Mouse (Mus musculus): ENCODE data around the gene Mgll.

The Mgll gene

DNA sequence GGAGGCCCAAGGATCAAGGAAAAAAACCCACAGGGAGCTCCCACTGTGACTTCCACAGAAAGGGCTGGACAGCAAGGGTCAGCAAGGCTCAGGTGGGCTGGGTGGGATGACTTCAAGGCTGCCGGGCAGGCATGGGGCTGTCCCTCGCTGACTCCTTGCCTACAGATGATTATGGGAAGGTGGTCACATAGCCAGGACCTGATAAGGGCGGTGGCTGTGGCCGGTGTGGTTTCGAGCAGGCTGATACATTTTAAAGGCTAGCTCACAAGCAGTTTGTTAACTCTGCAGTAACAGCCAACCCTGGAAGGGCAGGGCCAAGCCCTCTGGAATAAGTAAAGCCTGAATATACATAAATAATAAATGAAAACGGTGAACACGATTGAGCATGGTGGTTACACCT lies 78.8 kb downstream of the Mgll start:
- DNase-seq (ENCODE audit: low spot score) = no peak

- no peak for DNase-seq (ENCODE audit: low spot score)
These were observed 79.9 kb downstream of the Mgll start for GRCm38 (mm10) chr6:88803957-88804695.

- DNase-seq (ENCODE audit: low spot score) = no peak
These were observed 80.9 kb downstream of the Mgll start for GRCm38 (mm10) chr6:88804966-88805577.

DNA sequence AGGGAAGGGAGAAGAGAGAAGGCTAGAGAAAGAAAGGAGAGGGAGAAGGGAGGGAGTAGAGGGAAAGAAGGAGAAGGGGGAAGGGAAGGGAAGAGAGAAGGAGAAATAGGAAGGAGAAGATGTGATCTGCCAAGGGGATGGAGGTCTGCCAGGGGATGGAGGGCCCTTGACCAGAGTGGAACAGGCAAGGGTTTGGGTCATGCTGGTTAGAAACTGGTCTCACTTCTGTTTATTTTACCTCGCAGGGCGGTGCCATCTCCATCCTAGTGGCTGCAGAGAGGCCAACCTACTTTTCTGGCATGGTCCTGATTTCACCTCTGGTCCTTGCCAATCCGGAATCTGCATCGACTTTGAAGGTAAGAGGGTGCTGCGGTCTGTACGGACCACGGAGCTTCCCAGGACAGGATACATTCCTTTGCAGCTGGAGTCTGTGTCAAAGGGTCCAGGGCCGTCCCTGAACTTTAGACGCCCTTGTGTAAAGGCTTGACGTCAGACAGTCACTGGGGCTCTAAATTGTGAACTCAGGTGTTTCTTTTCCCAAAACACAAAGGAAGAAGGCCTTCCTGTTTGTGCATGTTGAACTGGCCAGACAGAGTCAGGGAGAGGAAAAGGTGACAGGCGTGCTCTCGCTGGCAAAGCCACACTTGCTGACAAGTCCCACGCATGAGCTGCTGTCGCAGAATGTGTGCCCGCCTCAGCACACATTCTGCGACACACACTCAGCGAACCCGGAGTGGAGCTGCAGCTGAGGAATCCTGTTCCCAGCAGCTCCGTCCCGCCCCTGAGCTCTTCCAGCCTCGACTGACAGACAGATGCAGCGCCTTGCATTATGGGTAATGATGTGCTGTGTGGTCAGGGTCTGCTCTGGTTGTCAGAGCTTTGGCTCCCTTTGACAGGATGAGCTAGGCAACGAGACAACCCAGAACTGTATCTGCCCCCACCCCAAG lies 85.2 kb downstream of the Mgll start:
- no peak for DNase-seq (ENCODE audit: low spot score)

GRCm38 (mm10) chr6:88810291-88810690 lies 86.1 kb downstream of the Mgll start:
- DNase-seq (ENCODE audit: low spot score) = no peak

GRCm38 (mm10) chr6:88811396-88811795 lies 87.2 kb downstream of the Mgll start:
- DNase-seq (ENCODE audit: low spot score) = no peak

DNA sequence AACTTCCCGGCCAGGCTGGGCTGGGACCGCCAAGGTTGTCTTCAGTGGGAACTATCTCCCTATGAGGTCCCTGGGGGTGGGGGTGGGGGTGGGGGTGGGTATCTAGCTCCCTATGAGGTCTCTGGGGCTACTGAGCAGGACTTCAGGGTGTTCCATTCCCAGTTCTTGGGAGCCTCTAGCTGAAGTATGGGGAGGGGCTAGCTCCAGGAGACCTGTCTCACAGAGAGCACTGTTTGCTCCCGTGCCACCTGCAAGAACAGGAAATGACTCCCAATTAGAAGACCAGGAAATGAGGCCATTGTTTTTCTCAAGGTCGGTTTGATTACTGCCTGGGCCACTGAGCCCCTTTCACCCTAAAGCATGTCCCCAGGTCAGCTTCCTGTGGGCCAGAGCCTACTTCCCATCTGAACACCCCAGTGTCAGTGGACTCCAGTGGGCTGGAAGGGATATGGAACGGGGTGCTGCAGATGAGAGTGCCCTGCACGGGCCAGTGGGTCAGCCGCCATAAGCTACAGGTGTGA lies 87.7 kb downstream of the Mgll start:
- no peak for DNase-seq (ENCODE audit: low spot score)

DNA sequence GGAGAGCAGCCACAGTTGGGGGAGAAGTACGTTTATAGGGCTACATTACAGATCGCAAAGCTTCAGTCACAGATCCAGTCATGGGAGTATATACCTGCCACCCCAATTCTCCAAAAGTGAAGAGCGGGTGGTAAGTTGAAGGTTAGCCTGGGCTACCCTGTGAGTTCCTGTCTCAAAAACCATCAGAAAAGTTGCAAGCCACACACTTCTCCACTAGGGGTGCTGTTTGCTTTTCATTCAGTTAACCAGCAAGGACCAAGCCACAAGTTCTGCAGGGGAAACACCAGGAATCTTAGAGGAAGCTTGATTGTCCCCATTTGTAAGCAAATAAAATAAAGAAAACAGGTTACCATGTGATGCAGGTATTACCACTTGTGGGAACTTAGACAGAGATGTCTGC lies 88.7 kb downstream of the Mgll start:
- DNase-seq (ENCODE audit: low spot score) = no peak

GRCm38 (mm10) chr6:88813832-88814231 lies 89.6 kb downstream of the Mgll start:
- no peak for DNase-seq (ENCODE audit: low spot score)

- DNase-seq (ENCODE audit: low spot score) = no peak
These were observed 90.8 kb downstream of the Mgll start for GRCm38 (mm10) chr6:88815036-88815435.

DNA sequence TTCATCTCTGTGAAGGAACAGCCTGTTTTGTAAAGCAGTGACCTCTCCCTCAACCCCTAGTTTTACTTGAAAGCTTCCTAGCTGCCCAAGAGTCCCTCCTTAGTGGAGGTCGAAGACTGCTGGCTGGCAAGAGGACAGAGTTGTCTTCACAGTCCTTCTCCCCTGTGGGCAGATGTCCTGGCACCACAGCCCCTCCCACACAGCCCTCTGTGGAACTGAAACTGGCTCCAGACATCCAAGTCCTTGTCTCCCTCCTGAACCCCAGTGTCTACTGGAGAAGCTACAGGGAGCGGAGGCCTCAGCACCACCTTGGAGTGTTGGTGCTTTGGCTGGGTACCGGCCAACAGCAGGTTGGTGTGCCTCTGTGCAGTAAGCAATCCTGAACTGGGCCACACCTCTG lies 91.3 kb downstream of the Mgll start:
- DNase-seq (ENCODE audit: low spot score) = no peak

DNA sequence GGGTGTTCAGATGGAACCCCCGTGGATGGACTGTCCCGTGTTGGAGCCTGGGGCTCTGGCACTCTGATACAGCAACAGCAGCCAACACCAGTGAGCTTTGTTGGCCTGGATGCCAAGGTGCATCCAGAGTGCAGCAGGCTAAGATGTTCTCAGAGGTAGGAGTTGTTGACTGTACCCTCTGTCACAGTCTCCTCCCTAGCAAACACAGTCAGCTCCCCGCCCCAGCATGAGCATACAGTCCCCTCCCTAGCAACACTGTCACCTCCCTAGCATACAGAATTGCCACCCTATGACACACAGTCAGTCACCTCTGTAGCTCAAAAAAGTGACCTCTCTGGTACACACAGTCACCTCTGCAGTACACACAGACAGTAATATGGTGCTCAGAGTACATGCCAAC lies 92.7 kb downstream of the Mgll start:
- no peak for DNase-seq (ENCODE audit: low spot score)

- no peak for DNase-seq (ENCODE audit: low spot score)
These were observed 96.6 kb downstream of the Mgll start for GRCm38 (mm10) chr6:88820853-88821252.

GRCm38 (mm10) chr6:88821294-88821693 lies 97.1 kb downstream of the Mgll start:
- DNase-seq (ENCODE audit: low spot score) = no peak

DNA sequence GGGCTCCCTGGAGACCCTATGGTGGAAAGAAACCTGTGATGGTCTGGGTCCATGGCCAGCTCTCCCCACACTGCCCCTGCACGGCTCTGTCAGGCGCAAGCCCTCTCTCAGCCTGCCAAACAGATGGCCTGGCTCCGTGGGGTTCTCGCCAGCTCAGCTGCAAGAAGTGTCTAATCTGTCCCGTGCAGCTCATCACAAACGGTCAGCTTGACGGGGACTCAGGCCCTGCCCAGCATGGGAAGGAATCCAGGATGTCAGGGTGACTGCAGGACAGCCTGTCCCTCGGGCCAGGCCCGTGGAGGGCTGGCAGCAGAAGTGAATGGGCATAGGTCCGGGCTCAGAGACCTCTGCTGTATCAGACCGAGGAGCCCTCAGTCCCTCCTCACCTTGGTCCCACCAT lies 97.7 kb downstream of the Mgll start:
- no peak for DNase-seq (ENCODE audit: low spot score)

GRCm38 (mm10) chr6:88824183-88824582 lies 100.0 kb downstream of the Mgll start:
- DNase-seq (ENCODE audit: low spot score) = no peak

DNA sequence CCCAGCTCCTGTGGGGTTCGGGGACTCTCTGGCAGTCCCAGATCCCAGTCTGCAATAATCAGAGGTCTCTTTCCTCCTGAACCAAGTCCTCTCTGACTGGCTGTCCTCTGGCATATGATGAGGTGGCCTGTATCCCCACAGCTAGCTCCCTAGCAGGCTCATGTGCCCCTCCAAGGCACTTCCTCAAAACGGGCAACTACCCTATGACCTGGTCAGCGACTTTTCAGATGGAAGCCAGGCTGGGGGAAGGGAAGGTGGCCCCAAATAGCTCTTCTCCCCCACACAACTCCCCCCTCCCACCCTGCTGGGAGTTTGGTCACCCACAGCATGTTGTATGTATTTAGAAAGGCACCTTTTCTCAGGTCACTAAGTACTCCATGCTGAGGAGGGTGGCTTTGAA lies 101.9 kb downstream of the Mgll start:
- DNase-seq (ENCODE audit: low spot score) = no peak

GRCm38 (mm10) chr6:88826545-88826944 lies 102.3 kb downstream of the Mgll start:
- DNase-seq (ENCODE audit: low spot score) = peak; percentile 33

DNA sequence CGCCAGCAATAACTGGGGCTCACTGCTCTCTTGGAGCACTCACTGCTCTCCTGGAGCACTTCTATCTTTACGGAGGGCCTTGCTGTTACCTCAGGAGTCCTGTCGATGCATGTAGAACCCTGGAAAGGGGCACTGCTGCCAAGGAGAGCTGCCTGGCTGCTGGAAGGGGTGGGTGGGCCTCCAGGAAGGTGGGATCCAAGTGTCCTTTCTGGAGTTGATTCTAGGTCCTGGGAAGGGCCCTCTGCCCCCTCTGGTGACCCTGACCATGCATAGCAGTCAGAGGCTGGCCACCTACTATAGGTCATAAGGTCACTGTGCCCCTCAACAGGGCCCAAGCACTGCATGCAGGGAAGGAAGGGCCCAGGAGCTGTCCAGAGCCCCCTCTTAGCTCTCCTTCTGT lies 102.8 kb downstream of the Mgll start:
- DNase-seq (ENCODE audit: low spot score) = no peak

GRCm38 (mm10) chr6:88827395-88828205 lies 103.4 kb downstream of the Mgll start:
- no peak for DNase-seq (ENCODE audit: low spot score)

DNA sequence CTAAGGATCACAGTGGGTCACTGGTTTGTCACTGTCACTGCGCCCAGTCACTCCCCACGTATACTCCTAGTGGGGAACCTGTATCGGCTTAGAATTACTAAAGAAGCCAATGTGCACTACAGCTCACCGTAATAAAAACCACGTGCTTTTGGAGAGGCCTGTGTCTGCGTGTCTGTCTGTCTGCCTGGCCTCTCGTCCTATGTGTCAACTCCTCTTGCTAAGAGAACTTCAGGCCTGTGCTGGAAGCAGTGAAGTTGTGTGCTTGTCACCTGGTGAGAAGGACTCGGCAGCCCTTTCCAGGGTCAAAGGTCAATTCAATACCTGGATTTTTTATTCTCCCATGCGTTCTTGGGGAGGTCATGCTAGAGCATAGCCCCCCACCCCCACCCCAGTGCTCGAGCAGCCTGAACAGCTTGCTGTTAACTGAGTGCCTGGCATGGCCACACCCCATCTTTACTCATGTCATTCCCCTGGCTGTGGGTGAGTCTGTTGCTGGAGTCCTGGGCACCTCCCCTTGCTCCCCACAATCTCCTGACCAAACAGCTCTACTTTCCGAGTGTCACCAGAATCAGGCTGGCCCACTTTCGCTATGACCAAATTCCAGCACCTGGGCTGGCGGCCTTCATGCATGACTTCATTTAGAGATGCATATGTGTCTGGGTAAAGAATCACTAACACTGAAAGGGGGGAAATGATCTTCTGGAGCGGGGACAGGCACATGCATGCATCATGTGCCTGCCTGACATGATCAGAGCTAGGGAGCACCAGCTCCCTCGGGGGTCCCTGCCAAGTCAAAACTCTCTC lies 104.2 kb downstream of the Mgll start:
- DNase-seq (ENCODE audit: low spot score) = no peak
